Mouse (Mus musculus) small intestine, adult 2 months (tissue): Measurements from ENCODE around the gene Atf3.

ENCODE experiments used
- CTCF ChIP-seq: fragments of 200-500 bp; IDR thresholded peaks from 2 replicates; pipeline ENCODE4 v1.5.1; 2012; ENCODE audit warnings: low read depth, mild to moderate bottlenecking, control low read depth, inconsistent platforms, low read length, moderate library complexity, mixed read lengths; ENCODE audit not compliant: insufficient replicate concordance, insufficient read length; ENCODE audit errors: extremely low read depth
- POLR2A ChIP-seq: fragments of 200-500 bp; IDR thresholded peaks from 2 replicates; pipeline ENCODE4 v1.6.1; 2012; ENCODE audit warnings: low read depth, mild to moderate bottlenecking, control low read depth, inconsistent platforms, low read length, moderate library complexity

GRCm38 (mm10) chr1:191249975-191250374 is 32.1 kb upstream of the Atf3 start:
- TF ChIP-seq POLR2A (no peak), CTCF (no peak)
